Mouse (Mus musculus) T-helper 1 cell (primary cell): Measurements from ENCODE around the gene Amd2.

Experiments
- in situ Hi-C: fragments of 300-600 bp; cut with MboI, MseI; formaldehyde crosslinking; loops from one replicate; pipeline ENCODE4 v1.15.1; 2025; ENCODE audit warnings: high pct_unique_total_duplicates

Gene Amd2

GRCm38 (mm10) chr10:35711792-35712191 is at the start of gene Amd2:
Gene Amd2 (minus strand): TSS chr10:35711892.
- in situ Hi-C loops, result no loop called here

- in situ Hi-C loops, result no loop called here
These were observed 49.6 kb upstream of the Amd2 start for GRCm38 (mm10) chr10:35761280-35761679.

- in situ Hi-C loops, result no loop called here
These were observed 25.9 kb upstream of the Amd2 start for GRCm38 (mm10) chr10:35737639-35738038.

- in situ Hi-C loops, result no loop called here
These were observed 2.6 kb upstream of the Amd2 start for GRCm38 (mm10) chr10:35714266-35714665.
